Mouse (Mus musculus): Measurements from ENCODE around the gene Fmr1nb. TPM values are rescaled to one million over a fixed set of nuclear protein-coding genes. Genes with fewer than 3 reads are reported as not detected.

Gene Fmr1nb
- polyA plus RNA-seq (2017; shearing (Covaris generic)): under 1 TPM; 0.32 to 0.41 TPM

GRCm38 (mm10) chrX:68761606-68762005, at the start of gene Fmr1nb:
Gene Fmr1nb, plus strand, starts transcription at chrX:68761839.

GRCm38 (mm10) chrX:68821059-68821458, 59.4 kb downstream of the Fmr1nb start, which contains the start of gene Gm14698:
Gene Gm14698, plus strand, starts transcription at chrX:68821093.

Other genes starting within 250 kb of the Fmr1nb start
- 10 to 100 TPM; 52.2 to 63.4 TPM for gene Fmr1, start 83.3 kb upstream of the Fmr1nb start, polyA plus RNA-seq (2017; shearing (Covaris generic))
- gene Gm14698, start 59.3 kb downstream of the Fmr1nb start, polyA plus RNA-seq (2017; shearing (Covaris generic)): under 1 TPM; 0.53 to 0.61 TPM
- gene Gm6812, start 131.2 kb downstream of the Fmr1nb start, polyA plus RNA-seq (2017; shearing (Covaris generic)): not detected

All from activated CD4-positive, CD25-positive, alpha-beta regulatory T cell (primary cell).